Mouse (Mus musculus) brain, embryonic 14.5 days (tissue): ENCODE measurements around the gene Gm9837. TPM values are rescaled to one million over a fixed set of nuclear protein-coding genes. Genes with fewer than 3 reads are reported as not detected.
A peak's percentile ranks its signal among the peaks of the same experiment; 100 is the strongest.

ENCODE experiments used
- DNase-seq: peaks from one replicate; pipeline ENCODE4 v3.0.0-alpha.2; 2011; ENCODE audit warnings: low read depth
- CTCF ChIP-seq: fragments of 200-500 bp; IDR thresholded peaks from 2 replicates; pipeline ENCODE4 v1.5.1; 2012; ENCODE audit warnings: inconsistent platforms, mild to moderate bottlenecking, moderate library complexity, borderline replicate concordance; ENCODE audit not compliant: insufficient read depth, insufficient read length; ENCODE audit errors: extremely low read depth
- POLR2A ChIP-seq: fragments of 200-500 bp; IDR thresholded peaks from 2 replicates; pipeline ENCODE4 v1.6.1; 2012; ENCODE audit warnings: mild to moderate bottlenecking, inconsistent platforms, borderline replicate concordance; ENCODE audit not compliant: poor library complexity, insufficient read depth, insufficient read length, severe bottlenecking; ENCODE audit errors: extremely low read depth
- polyA plus RNA-seq: library from polyadenylated mRNA; depleted of rRNA; stranded (reverse); fragments of >200 nt; gene quantifications from 2 replicates; pipeline ENCODE4 v1.2.3, GENCODE M21; 2012

Gene Gm9837
- polyA plus RNA-seq, 1 experiment = not detected

GRCm38 (mm10) chr11:53463551-53464424, 6.5 kb downstream of the Gm9837 start:
- TF ChIP-seq CTCF = no peak
- no peak for TF ChIP-seq POLR2A
- peak; percentile 51 for DNase-seq

GRCm38 (mm10) chr11:53461727-53462126, 8.6 kb downstream of the Gm9837 start:
- no peak for TF ChIP-seq CTCF
- no peak for TF ChIP-seq POLR2A
- no peak for DNase-seq

GRCm38 (mm10) chr11:53460192-53460591, 10.1 kb downstream of the Gm9837 start:
- TF ChIP-seq CTCF (no peak), POLR2A (no peak)
- DNase-seq = no peak

- no peak for TF ChIP-seq POLR2A
- no peak for TF ChIP-seq CTCF
- no peak for DNase-seq
These were observed 11.3 kb downstream of the Gm9837 start for GRCm38 (mm10) chr11:53458996-53459395.

GRCm38 (mm10) chr11:53457372-53457954, 12.8 kb downstream of the Gm9837 start:
- no peak for TF ChIP-seq POLR2A
- TF ChIP-seq CTCF = 0 out of 2 replicates have a peak, but pooled peaks have one; percentile 0

GRCm38 (mm10) chr11:53456474-53457371, 13.6 kb downstream of the Gm9837 start, which contains the start of the genes Gm10447 and Shroom1:
Gene Gm10447, minus strand, starts transcription at chr11:53457110.
Gene Shroom1, plus strand, starts transcription at chr11:53457205.
- TF ChIP-seq POLR2A (no peak), CTCF (peak; percentile 31; the same call in 1 of the 2 replicates)
- DNase-seq = peak; percentile 49

More at GRCm38 (mm10) chr11:53457372-53457954, 12.8 kb downstream of the Gm9837 start:
- no peak for DNase-seq

GRCm38 (mm10) chr11:53453031-53453430, 17.2 kb downstream of the Gm9837 start:
- DNase-seq = no peak
- TF ChIP-seq POLR2A = no peak
- TF ChIP-seq CTCF = no peak

- DNase-seq = no peak
- TF ChIP-seq CTCF (no peak), POLR2A (no peak)
These were observed 17.9 kb downstream of the Gm9837 start for GRCm38 (mm10) chr11:53452396-53452795.

GRCm38 (mm10) chr11:53451361-53451760, 18.9 kb downstream of the Gm9837 start:
- no peak for DNase-seq
- no peak for TF ChIP-seq POLR2A

GRCm38 (mm10) chr11:53450070-53450705, 20.1 kb downstream of the Gm9837 start:
- TF ChIP-seq POLR2A = no peak
- DNase-seq = no peak
